Mouse (Mus musculus) skeletal muscle tissue, postnatal 0 days (tissue): ENCODE results near the gene Scgb1c1. TPM values are rescaled to one million over a fixed set of nuclear protein-coding genes. Genes with fewer than 3 reads are reported as not detected.

Source experiments
- polyA plus RNA-seq: library from polyadenylated mRNA; unstranded; fragments of >200 nt; fragmentation: Nextera tagmentation; extraction: Ambion mirVana; gene quantifications from 2 replicates; pipeline ENCODE4 v1.2.1, GENCODE M21; 2015

Scgb1c1 gene
- polyA plus RNA-seq = not detected in 2 replicates

DNA sequence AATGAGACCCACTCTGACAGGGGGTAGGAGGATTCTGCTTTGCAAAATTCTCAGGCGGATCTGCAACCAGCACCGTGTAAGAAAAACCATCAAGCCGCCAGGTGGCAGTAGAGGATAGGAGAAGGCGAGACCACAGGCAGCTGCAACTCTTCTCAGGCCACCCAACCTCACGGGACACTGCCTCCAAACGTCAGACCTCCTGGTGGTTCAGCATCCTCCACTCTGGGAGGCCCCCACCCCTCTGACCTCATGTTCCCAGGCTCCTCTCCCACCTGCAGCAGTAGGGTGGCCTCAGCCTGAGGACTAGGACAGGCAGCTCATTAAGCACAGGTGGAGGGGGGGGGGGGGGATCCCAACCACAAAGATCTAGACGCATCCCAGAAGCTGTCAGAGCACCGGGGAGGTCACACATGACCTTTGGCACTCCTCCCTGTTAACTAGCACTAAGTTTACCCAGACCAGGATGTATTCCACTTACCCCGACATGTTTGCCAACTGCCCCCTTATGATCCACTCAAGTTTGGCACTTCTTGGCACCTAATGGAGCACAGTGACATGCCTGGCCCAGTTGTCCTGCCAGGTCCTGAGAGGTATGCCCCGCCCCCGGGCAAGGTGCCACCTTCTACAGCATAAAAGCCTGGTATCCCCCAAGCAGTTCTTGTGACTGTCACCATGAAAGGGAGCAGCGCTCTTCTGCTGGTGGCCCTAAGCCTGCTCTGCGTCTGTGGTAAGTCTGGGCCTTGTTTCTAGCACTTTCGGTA lies at the start of gene Scgb1c1:
TSS of gene Scgb1c1 (plus strand) at position 643 of the 761 bp plus-strand sequence.

DNA sequence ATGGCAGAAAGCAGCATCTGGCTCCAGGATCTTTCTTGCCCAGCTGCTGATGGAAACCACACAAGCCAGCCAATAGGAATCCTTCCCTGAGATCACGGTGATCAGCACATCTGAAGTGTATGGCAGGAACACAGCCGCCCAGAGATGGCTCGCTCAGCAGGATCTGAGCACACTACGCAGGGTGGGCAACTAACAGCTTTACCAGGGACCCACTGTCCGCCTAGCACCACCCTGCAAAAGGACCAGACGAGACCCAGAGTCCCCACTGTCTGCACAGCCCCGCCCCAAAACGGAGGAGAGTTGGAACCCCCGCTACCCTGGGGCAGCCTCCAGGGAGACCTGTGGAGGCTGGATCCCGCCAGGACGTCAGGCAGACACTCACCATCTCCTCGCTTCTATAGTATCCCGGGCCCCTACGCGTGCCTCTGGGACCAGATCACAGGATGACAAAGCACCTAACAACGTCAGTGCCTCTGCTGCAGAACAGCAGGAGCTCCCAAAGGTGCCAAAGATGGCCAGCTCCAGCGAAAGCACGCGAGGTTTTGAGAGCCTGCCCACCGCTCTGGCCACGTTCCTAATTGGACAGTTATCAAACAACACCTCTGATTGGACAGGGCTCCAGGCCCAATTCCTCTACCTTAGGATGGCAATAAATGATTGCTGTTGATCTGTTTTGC lies 23.6 kb upstream of the Scgb1c1 start, which contains the start of gene Zfp941:
TSS of gene Zfp941 (minus strand) at position 526 of the 677 bp plus-strand sequence.

GRCm38 (mm10) chr7:140834968-140835757 lies 10.2 kb upstream of the Scgb1c1 start, which contains the start of gene Urah:
Urah (plus strand) TSS chr7:140835018.

GRCm38 (mm10) chr7:140847755-140848580 lies 2.6 kb downstream of the Scgb1c1 start, which contains the start of gene Odf3:
Odf3 (plus strand) TSS chr7:140847805.

GRCm38 (mm10) chr7:140855860-140856784 lies 10.8 kb downstream of the Scgb1c1 start, which contains the start of gene Gm45785:
Gm45785 (minus strand) TSS chr7:140856331.

GRCm38 (mm10) chr7:140856785-140857549 lies 11.6 kb downstream of the Scgb1c1 start, which contains the start of gene Ric8a:
Ric8a (plus strand) TSS chr7:140856957.

DNA sequence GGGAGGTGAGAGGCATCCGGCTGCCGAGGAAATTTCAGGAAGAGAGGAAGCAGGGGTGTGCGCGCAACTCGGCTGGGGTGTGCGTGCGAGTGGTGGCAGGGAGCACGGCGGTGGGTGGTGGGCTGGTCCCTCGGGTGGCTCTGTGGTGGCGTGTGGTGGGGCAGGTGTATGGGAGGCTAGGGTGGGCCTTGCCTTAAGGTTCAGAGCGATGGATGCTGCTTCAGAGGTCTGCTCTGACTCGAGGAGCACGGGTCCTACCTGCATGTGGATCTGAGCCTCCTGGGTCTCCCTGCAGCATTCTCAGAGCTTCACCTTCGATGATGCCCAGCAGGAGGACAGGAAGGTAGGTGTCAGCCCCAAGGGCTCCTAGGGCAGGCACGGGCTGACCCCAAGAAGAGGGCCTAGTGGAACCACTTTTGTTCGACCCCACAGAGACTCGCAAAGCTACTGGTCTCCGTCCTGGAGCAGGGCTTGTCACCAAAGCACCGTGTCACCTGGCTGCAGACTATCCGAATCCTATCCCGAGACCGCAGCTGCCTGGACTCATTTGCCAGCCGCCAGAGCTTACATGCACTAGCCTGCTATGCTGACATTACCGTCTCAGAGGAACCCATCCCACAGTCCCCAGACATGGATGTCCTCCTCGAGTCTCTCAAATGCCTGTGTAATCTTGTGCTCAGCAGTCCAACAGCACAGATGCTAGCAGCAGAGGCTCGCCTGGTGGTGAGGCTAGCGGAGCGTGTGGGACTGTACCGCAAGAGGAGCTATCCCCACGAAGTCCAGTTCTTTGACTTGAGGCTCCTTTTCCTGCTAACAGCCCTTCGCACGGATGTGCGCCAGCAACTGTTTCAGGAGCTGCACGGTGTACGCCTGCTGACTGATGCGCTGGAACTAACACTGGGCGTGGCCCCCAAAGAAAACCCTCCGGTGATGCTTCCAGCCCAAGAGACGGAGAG lies 12.5 kb downstream of the Scgb1c1 start, which contains the start of gene Bet1l:
TSS of gene Bet1l (minus strand) at position 28 of the 956 bp plus-strand sequence.

GRCm38 (mm10) chr7:140881696-140882468 lies 36.5 kb downstream of the Scgb1c1 start, which contains the start of the genes Psmd13 and Sirt3:
Psmd13 (plus strand) TSS chr7:140881968.
Sirt3 (minus strand) TSS chr7:140882309.

Other genes with a start within 250 kb of the Scgb1c1 start
- not detected in 2 replicates for gene Olfr46, start 244.3 kb upstream of the Scgb1c1 start, polyA plus RNA-seq
- not detected in 2 replicates for gene Olfr61, start 216.6 kb upstream of the Scgb1c1 start, polyA plus RNA-seq
- not detected in 2 replicates for gene Olfr53, start 199.1 kb upstream of the Scgb1c1 start, polyA plus RNA-seq
- gene Olfr539, start 185.6 kb upstream of the Scgb1c1 start, polyA plus RNA-seq = not detected in 2 replicates
- not detected in 2 replicates for gene Olfr45, start 163.6 kb upstream of the Scgb1c1 start, polyA plus RNA-seq
- not detected in 2 replicates for gene Olfr541, start 148.3 kb upstream of the Scgb1c1 start, polyA plus RNA-seq
- gene Cyp2e1, start 81.8 kb upstream of the Scgb1c1 start, polyA plus RNA-seq = 0.29 and 13.1 TPM in 2 replicates
- gene Syce1, start 57.7 kb upstream of the Scgb1c1 start, polyA plus RNA-seq = 0.21 TPM in 1 of 2 replicates, not detected in the other
- 0.11 and 0.14 TPM in 2 replicates for gene Zfp941, start 23.4 kb upstream of the Scgb1c1 start, polyA plus RNA-seq
- 5.0 TPM in 1 of 2 replicates, not detected in the other for gene Urah, start 10.5 kb upstream of the Scgb1c1 start, polyA plus RNA-seq
- not detected in 2 replicates for gene Odf3, start 2.3 kb downstream of the Scgb1c1 start, polyA plus RNA-seq
- gene Gm45785, start 10.8 kb downstream of the Scgb1c1 start, polyA plus RNA-seq = not detected in 2 replicates
- gene Ric8a, start 11.4 kb downstream of the Scgb1c1 start, polyA plus RNA-seq = 40.2 and 42.3 TPM in 2 replicates
- 35.0 and 37.4 TPM in 2 replicates for gene Bet1l, start 12.0 kb downstream of the Scgb1c1 start, polyA plus RNA-seq
- 170 and 182 TPM in 2 replicates for gene Psmd13, start 36.4 kb downstream of the Scgb1c1 start, polyA plus RNA-seq
- 28.6 and 32.3 TPM in 2 replicates for gene Sirt3, start 36.8 kb downstream of the Scgb1c1 start, polyA plus RNA-seq
- gene Cox8b, start 54.9 kb downstream of the Scgb1c1 start, polyA plus RNA-seq = 998 and 1,212 TPM in 2 replicates
- gene Nlrp6, start 75.4 kb downstream of the Scgb1c1 start, polyA plus RNA-seq = 0.02 and 0.06 TPM in 2 replicates
- gene Pgghg, start 95.8 kb downstream of the Scgb1c1 start, polyA plus RNA-seq = 8.7 and 9.2 TPM in 2 replicates
- gene Ifitm5, start 104.7 kb downstream of the Scgb1c1 start, polyA plus RNA-seq = 1.2 and 2.4 TPM in 2 replicates
- not detected in 2 replicates for gene Gm45717, start 110.4 kb downstream of the Scgb1c1 start, polyA plus RNA-seq
- 680 and 694 TPM in 2 replicates for gene Ifitm2, start 110.4 kb downstream of the Scgb1c1 start, polyA plus RNA-seq
- 12.1 and 16.9 TPM in 2 replicates for gene Ifitm1, start 121.7 kb downstream of the Scgb1c1 start, polyA plus RNA-seq
- gene Ifitm3, start 165.2 kb downstream of the Scgb1c1 start, polyA plus RNA-seq = 250 and 252 TPM in 2 replicates
- 0.56 and 1.0 TPM in 2 replicates for gene Ifitm6, start 172.4 kb downstream of the Scgb1c1 start, polyA plus RNA-seq
- not detected in 2 replicates for gene Gm17387, start 183.6 kb downstream of the Scgb1c1 start, polyA plus RNA-seq
- gene B4galnt4, start 215.6 kb downstream of the Scgb1c1 start, polyA plus RNA-seq = 0.56 TPM in 1 of 2 replicates, not detected in the other
- 0.46 and 4.1 TPM in 2 replicates for gene Pkp3, start 232.7 kb downstream of the Scgb1c1 start, polyA plus RNA-seq